Mouse (Mus musculus) left cerebral cortex, postnatal 25 days (tissue): ENCODE results near the gene Cbl. TPM values are rescaled to one million over a fixed set of nuclear protein-coding genes. Genes with fewer than 3 reads are reported as not detected.

ENCODE experiments used
- total RNA-seq, 2 experiments: library from RNA; stranded (reverse); gene quantifications; 2 replicates each; pipeline ENCODE4 v1.2.3; 2021

Cbl gene
- total RNA-seq, 2 experiments from 2014 or later: 53.4 to 54.2 TPM

Other genes with a start within 250 kb of the Cbl start
- 100 to 1,000 TPM; 826 to 894 TPM for gene Thy1, start 190.7 kb downstream of the Cbl start, total RNA-seq
- 100 to 1,000 TPM in 1 of 2 experiments, 10 to 100 TPM in 1; 72.3 to 106 TPM for gene Usp2, start 167.0 kb downstream of the Cbl start, total RNA-seq
- gene Mfrp, start 132.3 kb downstream of the Cbl start, total RNA-seq: 1 to 10 TPM in 1 of 2 experiments, under 1 TPM in 1; 0.55 to 1.6 TPM
- gene C1qtnf5, start 126.8 kb downstream of the Cbl start, total RNA-seq: 10 to 100 TPM; 23.1 to 26.1 TPM
- under 1 TPM; 0.14 to 0.27 TPM for gene Gm49380, start 120.5 kb downstream of the Cbl start, total RNA-seq
- gene Rnf26, start 120.5 kb downstream of the Cbl start, total RNA-seq: 10 to 100 TPM; 30.6 to 31.5 TPM
- gene Mcam, start 99.6 kb downstream of the Cbl start, total RNA-seq: 10 to 100 TPM; 13.2 to 14.8 TPM
- 1 to 10 TPM; 1.3 to 2.0 TPM for gene Ccdc153, start 6.6 kb upstream of the Cbl start, total RNA-seq
- under 1 TPM; 0.53 to 0.73 TPM for gene Pdzd3, start 17.4 kb upstream of the Cbl start, total RNA-seq
- 10 to 100 TPM; 11.6 to 14.0 TPM for gene Nlrx1, start 34.5 kb upstream of the Cbl start, total RNA-seq
- gene Abcg4, start 54.6 kb upstream of the Cbl start, total RNA-seq: 10 to 100 TPM; 60.5 to 61.6 TPM
- 10 to 100 TPM; 28.4 to 28.6 TPM for gene Hinfp, start 71.6 kb upstream of the Cbl start, total RNA-seq
- 100 to 1,000 TPM; 207 to 225 TPM for gene C2cd2l, start 86.2 kb upstream of the Cbl start, total RNA-seq
- 10 to 100 TPM; 12.5 to 13.8 TPM for gene Dpagt1, start 92.0 kb upstream of the Cbl start, total RNA-seq
- 10 to 100 TPM; 56.6 to 56.8 TPM for gene H2afx, start 100.6 kb upstream of the Cbl start, total RNA-seq
- gene Hmbs, start 110.2 kb upstream of the Cbl start, total RNA-seq: 10 to 100 TPM; 14.8 to 22.0 TPM
- gene Vps11, start 127.6 kb upstream of the Cbl start, total RNA-seq: 10 to 100 TPM; 47.3 to 47.4 TPM
- 100 to 1,000 TPM; 142 to 144 TPM for gene Hyou1, start 145.4 kb upstream of the Cbl start, total RNA-seq
- gene Slc37a4, start 162.8 kb upstream of the Cbl start, total RNA-seq: 10 to 100 TPM; 27.3 to 29.1 TPM
- gene Rps25, start 173.1 kb upstream of the Cbl start, total RNA-seq: 100 to 1,000 TPM; 615 to 632 TPM
- gene Trappc4, start 173.6 kb upstream of the Cbl start, total RNA-seq: 10 to 100 TPM; 67.6 to 68.8 TPM
- 10 to 100 TPM; 14.6 to 15.8 TPM for gene Ccdc84, start 184.5 kb upstream of the Cbl start, total RNA-seq
- gene Foxr1, start 207.1 kb upstream of the Cbl start, total RNA-seq: not detected
- gene Upk2, start 220.9 kb upstream of the Cbl start, total RNA-seq: not detected
- gene Bcl9l, start 248.8 kb upstream of the Cbl start, total RNA-seq: 10 to 100 TPM; 60.3 to 60.9 TPM